Mouse (Mus musculus) hindbrain, embryonic 10.5 days (tissue): ENCODE measurements at regions not wholly inside any gene's neighbourhood (a gene's known extent, or its start where the extent isn't known, plus 50 kb on each side); places are given as distances from the start of the nearest gene placed in this dataset.

Source experiments
- DNase-seq: peaks from one replicate; pipeline ENCODE4 v3.0.0-alpha.2; 2017; ENCODE audit warnings: low spot score
- H3K27ac ChIP-seq: fragments of 300-500 bp; sonication (generic); 2 replicates; pipeline ENCODE4 v1.5.1; 2016; ENCODE audit warnings: mild to moderate bottlenecking, moderate library complexity
- H3K27me3 ChIP-seq: fragments of 300-500 bp; sonication (generic); 2 replicates; pipeline ENCODE4 v1.6.1; 2016; ENCODE audit warnings: mild to moderate bottlenecking; ENCODE audit not compliant: poor library complexity, insufficient read depth, severe bottlenecking
- H3K36me3 ChIP-seq: fragments of 300-500 bp; sonication (generic); 2 replicates; pipeline ENCODE4 v1.6.1; 2016; ENCODE audit warnings: mild to moderate bottlenecking, moderate library complexity
- H3K4me1 ChIP-seq: fragments of 300-500 bp; sonication (generic); replicated peaks from 2 replicates; pipeline ENCODE4 v1.6.1; 2016; ENCODE audit warnings: mild to moderate bottlenecking
- H3K4me3 ChIP-seq: fragments of 300-500 bp; sonication (generic); 2 replicates; pipeline ENCODE4 v1.5.1; 2016; ENCODE audit warnings: mild to moderate bottlenecking, moderate library complexity
- H3K9me3 ChIP-seq: fragments of 300-500 bp; sonication (generic); 2 replicates; pipeline ENCODE4 v1.6.1; 2016; ENCODE audit warnings: mild to moderate bottlenecking, moderate library complexity
- WGBS: fragments of 180-500 bp; shearing (Covaris S2); methylation state at CpG from one replicate; pipeline ENCODE4 v1.1.7; 2016; 5-methylcytosine and 5-hydroxymethylcytosine counted together

DNA sequence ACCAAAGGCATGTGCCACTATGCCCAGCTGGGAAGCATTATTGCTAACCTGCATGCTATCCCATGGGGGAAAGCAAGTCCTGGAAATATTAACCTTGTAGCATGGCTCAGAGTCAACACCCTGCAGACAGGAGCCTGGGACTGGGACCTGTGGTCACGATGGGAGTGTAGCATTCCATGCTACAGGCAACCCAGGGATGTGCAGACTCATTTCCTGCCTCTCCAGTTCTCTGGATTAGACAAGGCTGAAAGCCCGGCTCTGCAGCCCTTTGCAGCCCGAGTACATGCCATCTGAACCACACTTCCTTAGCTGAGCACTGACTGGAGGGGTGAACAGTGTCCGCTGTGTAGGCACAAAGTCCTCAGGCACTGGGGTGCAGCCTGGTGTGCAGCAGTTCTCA is 82.8 kb downstream of the Tpra1 start:
- peak overlapping the region; percentile 70 for H3K27ac ChIP-seq
- no peak overlapping the region for H3K4me3 ChIP-seq
- H3K9me3 ChIP-seq = no peaks in the 10 kb centered on the region
- peaks cover 20% of the 10 kb centered on the region for H3K27me3 ChIP-seq
- WGBS = 65% methylated on average over 4 of the region's 4 CpGs
- no peak for DNase-seq
- H3K36me3 ChIP-seq = no peaks in the 10 kb centered on the region
- H3K4me1 ChIP-seq = peaks cover 50% of the 10 kb centered on the region

DNA sequence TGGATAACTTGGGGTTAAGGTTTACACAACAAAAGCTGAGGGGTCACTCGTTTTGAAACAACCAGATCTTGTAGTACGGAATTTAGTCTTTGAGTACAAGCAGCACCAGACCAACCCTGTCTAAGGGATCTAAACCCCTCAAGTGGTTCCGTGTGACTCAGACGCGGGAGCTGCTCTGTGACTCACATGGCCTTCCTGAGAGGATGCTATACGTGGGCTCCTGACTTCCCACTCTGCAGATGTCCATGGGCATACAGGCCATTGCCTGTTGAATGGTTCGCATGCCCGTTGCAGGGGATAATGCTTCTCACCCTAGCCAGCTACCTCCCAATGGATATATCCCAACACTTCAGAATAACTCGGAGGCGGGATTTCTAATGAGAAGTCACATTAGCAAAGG is 86.5 kb downstream of the Tpra1 start:
- no peaks in the 10 kb centered on the region for H3K36me3 ChIP-seq
- no peak overlapping the region for H3K4me3 ChIP-seq
- H3K9me3 ChIP-seq = no peaks in the 10 kb centered on the region
- no peak overlapping the region for H3K27ac ChIP-seq
- H3K27me3 ChIP-seq = peaks cover 6% of the 10 kb centered on the region
- H3K4me1 ChIP-seq = peaks cover 25% of the 10 kb centered on the region
- WGBS = 91% methylated on average over 10 of the region's 10 CpGs
- DNase-seq = no peak

DNA sequence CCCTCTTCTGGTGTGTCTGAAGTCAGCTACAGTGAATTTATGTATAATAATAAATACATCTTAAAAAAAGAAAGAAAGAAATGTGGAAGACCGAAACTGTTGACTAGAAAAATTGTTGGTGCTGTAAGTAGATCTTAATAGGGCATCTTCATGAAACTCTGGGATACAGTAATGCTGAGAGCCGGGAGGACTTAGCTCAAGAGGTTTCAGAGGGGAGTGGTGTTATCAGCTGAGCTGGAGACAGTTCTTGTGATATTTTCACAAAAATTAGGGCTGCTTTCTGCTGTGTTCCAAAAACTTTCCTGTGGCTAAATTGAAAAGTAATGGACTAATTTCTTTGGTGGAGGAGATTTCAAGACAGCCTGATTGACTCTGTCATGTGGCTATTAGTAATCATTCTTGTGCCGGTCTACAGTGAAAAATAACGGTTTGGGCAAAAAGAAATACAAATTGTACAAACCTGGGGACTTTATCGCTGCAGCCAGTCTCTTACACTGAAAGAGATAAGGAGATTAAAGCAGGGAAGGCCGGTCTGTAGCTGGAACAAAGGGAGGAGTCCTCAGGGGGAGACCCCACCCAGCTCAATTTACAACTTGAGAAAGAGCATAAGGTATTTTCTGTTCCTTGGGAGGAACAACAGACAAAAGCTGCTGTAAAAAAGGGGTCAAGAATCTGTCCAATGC is 87.7 kb downstream of the Tpra1 start:
- WGBS = 68% methylated on average over 6 of the region's 6 CpGs
- Histone ChIP-seq H3K4me1 (peaks cover 13% of the 10 kb centered on the region), H3K27ac (no peak overlapping the region), H3K4me3 (no peak overlapping the region), H3K36me3 (no peaks in the 10 kb centered on the region), H3K9me3 (no peaks in the 10 kb centered on the region), H3K27me3 (peaks cover 11% of the 10 kb centered on the region)
- DNase-seq = no peak

DNA sequence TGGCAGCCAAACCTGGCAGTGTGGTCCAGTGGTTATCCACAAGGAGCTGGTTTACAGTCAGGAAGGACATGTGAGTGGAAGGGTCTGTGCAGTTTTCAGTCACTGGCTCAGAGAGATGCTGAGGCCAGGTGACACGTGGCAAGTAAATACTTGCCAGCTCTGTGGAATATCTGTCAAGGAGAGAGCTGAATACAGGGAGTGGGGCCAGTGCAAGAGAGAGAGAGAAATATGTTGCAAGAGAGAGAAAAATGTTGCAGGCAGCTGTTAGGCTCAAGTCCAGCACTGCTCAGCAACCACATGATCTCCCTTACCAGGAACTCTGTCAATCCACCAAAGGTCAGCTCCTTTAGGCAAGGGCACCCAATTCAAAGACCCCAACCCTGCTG is 88.2 kb downstream of the Tpra1 start:
- peaks cover 8% of the 10 kb centered on the region; the same call in 1 of the 2 replicates for H3K4me1 ChIP-seq
- 39% methylated on average over 1 of the region's 1 CpGs for WGBS
- no peak for DNase-seq
- H3K9me3 ChIP-seq = no peaks in the 10 kb centered on the region
- peaks cover 7% of the 10 kb centered on the region for H3K27me3 ChIP-seq
- no peak overlapping the region for H3K27ac ChIP-seq
- no peaks in the 10 kb centered on the region for H3K36me3 ChIP-seq
- no peak overlapping the region for H3K4me3 ChIP-seq

DNA sequence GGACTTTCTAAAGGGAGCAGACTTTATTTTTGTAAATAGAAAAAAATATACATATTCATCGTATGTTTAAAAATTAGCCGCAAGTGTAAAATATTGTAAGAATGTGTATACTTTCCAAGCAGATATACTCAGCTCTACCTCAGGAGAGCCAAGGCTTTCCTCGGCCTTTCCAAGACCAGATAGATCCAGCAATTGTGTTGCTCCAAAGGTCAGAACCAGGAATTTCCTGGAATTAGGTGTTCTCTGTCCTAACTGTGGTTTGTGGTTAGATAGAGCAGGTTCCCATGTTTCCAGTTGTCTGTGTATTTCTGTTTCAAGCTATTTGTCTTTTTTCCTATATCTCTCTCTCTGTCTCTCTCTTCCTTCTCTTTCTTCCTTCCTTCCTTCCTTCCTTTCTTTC is 93.0 kb downstream of the Tpra1 start:
- peaks cover 5% of the 10 kb centered on the region; the same call in 1 of the 2 replicates for H3K27me3 ChIP-seq
- H3K36me3 ChIP-seq = no peaks in the 10 kb centered on the region
- no peak for DNase-seq
- H3K9me3 ChIP-seq = no peaks in the 10 kb centered on the region
- no peak overlapping the region for H3K4me3 ChIP-seq
- H3K27ac ChIP-seq = no peak overlapping the region
- 93% methylated on average over 3 of the region's 3 CpGs for WGBS
- peaks cover 9% of the 10 kb centered on the region for H3K4me1 ChIP-seq

DNA sequence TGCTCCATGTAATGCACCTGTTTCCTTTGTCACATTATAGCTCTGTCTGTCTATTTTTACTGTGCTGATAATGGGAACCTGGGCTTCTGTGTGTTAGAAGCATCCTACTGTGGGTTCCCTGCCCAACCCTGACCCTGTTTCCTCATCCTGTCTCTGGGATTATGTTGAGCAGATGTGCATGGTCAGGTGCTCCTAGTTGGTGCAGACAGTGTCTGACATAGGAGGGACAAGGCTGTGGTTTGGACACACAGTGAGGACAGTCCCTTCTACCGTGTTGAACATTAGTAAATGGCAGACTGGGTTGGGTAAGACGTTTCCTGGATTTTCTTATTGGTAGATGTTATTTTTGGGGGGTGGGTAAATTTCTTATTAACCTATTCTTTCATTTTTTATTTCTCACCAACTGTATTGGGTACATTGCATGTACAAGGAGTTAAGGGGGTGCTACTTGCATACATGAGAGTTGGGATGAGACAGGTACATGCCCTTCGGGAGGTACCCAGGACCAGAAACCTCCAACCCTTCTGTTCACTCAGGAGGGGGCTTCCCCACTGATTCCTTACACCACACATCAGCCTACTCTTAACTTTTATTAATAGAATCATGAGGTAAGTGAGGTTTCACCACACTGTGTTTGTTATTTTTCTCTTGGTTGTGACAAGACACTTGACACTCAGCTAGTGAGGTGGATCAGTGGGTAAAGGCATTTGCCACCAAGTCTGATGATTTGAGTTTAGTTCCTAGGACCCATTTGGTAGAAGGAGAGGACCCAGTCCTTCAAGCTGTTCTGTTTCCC is 97.1 kb downstream of the Tpra1 start:
- Histone ChIP-seq H3K27ac (no peak overlapping the region), H3K36me3 (no peaks in the 10 kb centered on the region), H3K4me3 (no peak overlapping the region), H3K27me3 (0 out of 2 replicates have a peak, but pooled peaks cover 1% of the 10 kb centered on the region), H3K4me1 (peaks cover 34% of the 10 kb centered on the region), H3K9me3 (no peaks in the 10 kb centered on the region)
- DNase-seq = no peak
- WGBS = 90% methylated on average over 3 of the region's 3 CpGs

DNA sequence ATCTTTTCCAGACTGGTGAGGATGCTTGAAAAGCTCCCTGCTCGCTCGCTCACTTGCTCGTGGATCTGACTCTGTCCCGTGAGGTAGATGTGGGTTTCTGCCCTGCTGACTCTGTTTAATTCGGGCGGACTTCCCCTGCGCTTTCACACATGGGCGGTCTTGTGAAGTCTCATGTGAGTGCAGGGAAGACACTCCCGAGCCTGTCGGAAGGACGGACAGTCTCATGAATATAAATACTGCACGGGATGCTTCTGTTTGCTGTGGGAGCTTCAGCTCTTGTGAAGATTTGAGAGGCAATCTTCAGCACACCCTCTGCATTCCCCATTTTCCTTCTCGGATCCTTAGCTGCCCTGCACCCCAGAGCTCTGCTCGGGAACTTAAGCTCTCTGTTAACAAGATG is 98.3 kb downstream of the Tpra1 start:
- Histone ChIP-seq H3K36me3 (no peaks in the 10 kb centered on the region), H3K27ac (peak overlapping the region; percentile 71), H3K27me3 (no peaks in the 10 kb centered on the region), H3K9me3 (no peaks in the 10 kb centered on the region), H3K4me1 (peaks cover 34% of the 10 kb centered on the region), H3K4me3 (0 out of 2 replicates have a peak overlapping the region, but pooled peaks have one; percentile 21)
- WGBS = 19% methylated on average over 14 of the region's 14 CpGs
- DNase-seq = no peak

DNA sequence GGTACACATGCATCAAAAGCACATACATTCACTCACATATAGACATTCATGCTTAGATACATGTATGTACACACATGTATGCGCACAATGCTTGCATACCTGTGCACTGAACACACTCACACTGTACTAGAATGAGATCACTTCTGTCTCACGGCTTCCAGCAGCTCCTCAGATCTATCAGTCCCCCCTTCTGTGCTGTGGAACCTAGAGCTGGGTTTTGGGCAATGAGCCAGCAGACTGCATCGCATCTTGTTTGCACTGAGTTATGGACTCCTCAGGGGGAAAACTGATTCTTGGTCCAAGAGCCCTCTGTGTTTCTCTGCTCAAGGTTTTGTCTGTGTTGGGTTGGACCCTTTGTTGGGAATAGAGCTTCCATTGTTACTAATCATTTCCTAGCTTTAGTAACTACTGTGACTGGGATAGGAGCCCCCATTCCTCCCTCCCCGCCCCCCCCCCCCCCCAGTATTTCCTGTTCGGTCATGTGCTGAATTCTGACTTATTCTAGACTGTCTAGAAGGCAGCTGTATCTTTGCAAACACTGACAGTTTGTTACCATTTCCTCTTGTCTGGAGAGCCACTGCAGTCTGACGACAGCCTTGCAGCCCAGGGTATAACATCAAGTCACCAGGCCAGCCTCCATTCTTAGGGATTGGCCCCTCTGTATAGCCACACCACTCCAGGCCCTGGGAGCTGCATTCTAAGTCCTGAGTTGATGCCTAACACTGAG is 101.3 kb downstream of the Tpra1 start:
- no peak for DNase-seq
- H3K9me3 ChIP-seq = no peaks in the 10 kb centered on the region
- H3K4me3 ChIP-seq = no peak overlapping the region
- no peaks in the 10 kb centered on the region for H3K27me3 ChIP-seq
- 74% methylated on average over 5 of the region's 6 CpGs for WGBS
- no peaks in the 10 kb centered on the region for H3K36me3 ChIP-seq
- H3K27ac ChIP-seq = peak overlapping the region; percentile 73
- H3K4me1 ChIP-seq = peaks cover 59% of the 10 kb centered on the region

DNA sequence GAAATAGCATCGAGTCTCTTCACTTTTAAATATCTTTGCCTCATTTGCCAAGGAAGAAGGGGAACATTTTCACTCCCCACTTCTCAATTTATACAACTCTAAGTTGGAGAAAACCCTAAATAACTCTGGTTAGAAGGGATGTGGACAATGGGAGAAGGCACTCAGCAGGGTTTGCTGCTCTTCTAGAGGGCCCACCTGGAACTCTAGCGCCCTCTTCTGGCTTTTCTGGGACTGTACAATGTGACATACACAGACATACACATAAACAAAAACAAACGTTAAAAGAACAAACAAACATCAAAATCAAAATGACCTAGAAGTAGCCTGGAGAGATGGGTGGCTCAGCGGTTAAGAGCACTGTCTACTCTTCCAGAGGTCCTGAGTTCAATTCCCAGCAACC is 103.0 kb downstream of the Tpra1 start:
- WGBS = 42% methylated on average over 4 of the region's 4 CpGs
- peaks cover 72% of the 10 kb centered on the region for H3K4me1 ChIP-seq

DNA sequence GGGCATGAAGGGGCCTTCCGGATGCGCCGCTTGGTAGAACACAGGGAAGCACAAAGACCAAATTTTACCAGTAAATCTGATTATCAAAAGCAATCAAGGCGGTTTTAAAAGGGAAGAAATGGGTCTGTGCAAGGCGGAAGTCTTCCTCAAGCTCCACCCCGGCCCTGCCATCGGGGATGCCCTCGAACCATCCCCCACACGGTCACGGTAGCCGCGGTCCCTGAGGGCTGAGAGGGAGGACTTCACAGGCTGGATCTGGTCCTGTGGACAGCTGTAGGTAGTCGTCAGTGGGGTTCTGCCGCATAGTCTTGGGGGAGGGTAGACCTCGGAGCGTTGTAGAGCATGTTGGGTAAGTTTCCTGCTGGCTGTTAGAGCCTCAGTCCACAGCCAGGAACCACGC is 104.9 kb downstream of the Tpra1 start:
- Histone ChIP-seq H3K4me3 (0 out of 2 replicates have a peak overlapping the region, but pooled peaks have one; percentile 3), H3K27me3 (peaks cover 12% of the 10 kb centered on the region; the same call in 1 of the 2 replicates)
- WGBS = 26% methylated on average over 17 of the region's 17 CpGs

More for the DNA sequence above, 103.0 kb downstream of the Tpra1 start:
- H3K36me3 ChIP-seq = no peaks in the 10 kb centered on the region
- DNase-seq = no peak
- no peaks in the 10 kb centered on the region for H3K9me3 ChIP-seq
- no peak overlapping the region; the same call in 1 of the 2 replicates for H3K27ac ChIP-seq
- H3K4me3 ChIP-seq = no peak overlapping the region
- 0 out of 2 replicates have a peak, but pooled peaks cover 1% of the 10 kb centered on the region for H3K27me3 ChIP-seq

DNA sequence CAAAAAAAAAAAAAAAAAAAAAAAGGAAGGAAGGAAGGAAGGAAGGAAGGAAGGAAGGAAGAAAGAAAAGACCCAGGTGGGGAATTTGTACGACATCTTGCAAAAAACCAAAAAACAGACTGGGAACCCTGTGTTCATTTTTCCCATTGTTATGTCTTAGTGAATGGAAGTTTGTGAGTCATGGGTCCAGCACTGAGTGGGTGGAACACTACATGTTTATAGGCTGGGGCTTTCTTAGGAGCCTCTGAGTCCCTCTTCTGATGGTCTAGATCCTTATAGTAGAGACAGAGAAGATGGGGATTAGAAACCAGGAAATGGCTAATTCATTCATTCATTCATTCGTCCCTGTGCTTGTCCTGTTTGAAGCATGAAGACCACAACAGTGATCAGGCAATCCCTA is 105.5 kb downstream of the Tpra1 start:
- Histone ChIP-seq H3K4me1 (peaks cover 82% of the 10 kb centered on the region), H3K9me3 (no peaks in the 10 kb centered on the region), H3K27me3 (peaks cover 12% of the 10 kb centered on the region; the same call in 1 of the 2 replicates), H3K4me3 (no peak overlapping the region), H3K27ac (peak overlapping the region; percentile 90), H3K36me3 (no peaks in the 10 kb centered on the region)
- 74% methylated on average over 2 of the region's 2 CpGs for WGBS
- no peak for DNase-seq

More for the DNA sequence above, 104.9 kb downstream of the Tpra1 start:
- Histone ChIP-seq H3K36me3 (no peaks in the 10 kb centered on the region), H3K4me1 (peaks cover 82% of the 10 kb centered on the region), H3K27ac (peak overlapping the region; percentile 90), H3K9me3 (no peaks in the 10 kb centered on the region)
- peak; percentile 56 for DNase-seq

DNA sequence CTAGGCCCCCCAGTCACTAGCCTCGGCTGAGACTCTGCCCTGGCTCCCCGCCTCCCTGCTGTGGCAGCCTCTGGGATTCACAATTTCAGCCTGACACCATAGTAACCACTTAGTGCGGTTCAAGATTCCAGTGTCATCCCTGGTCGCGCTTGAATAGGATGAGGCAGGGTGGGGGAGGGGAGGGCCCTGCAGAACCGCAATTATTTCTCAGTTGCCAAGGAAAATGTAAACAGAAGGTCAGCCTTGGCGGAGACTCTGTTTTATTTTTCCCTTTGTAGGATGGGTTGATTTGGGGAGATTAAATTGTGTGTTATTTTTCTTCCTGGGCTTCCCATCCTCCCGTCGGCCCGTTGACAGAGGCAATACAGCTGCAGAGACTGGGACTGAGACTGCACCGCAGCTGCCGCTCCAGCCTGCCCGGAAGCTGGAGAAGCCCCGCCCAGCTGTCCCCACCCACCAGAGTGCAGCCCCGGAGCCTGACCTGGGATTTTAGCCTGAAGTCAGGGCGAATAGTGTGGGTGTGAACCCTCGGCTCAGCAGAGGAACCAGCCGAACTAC is 106.6 kb downstream of the Tpra1 start:
- Histone ChIP-seq H3K27ac (peak overlapping the region; percentile 90), H3K9me3 (no peaks in the 10 kb centered on the region), H3K36me3 (no peaks in the 10 kb centered on the region), H3K4me3 (peak overlapping the region; percentile 42), H3K4me1 (peaks cover 82% of the 10 kb centered on the region), H3K27me3 (peaks cover 13% of the 10 kb centered on the region)
- DNase-seq = peak; percentile 85
- WGBS = under 1% methylated on average over 18 of the region's 18 CpGs
